Mouse (Mus musculus) spleen, adult 2 months (tissue): ENCODE measurements around the gene Cdh26.

Source experiments
- CTCF ChIP-seq: fragments of 200-500 bp; IDR thresholded peaks from 2 replicates; pipeline ENCODE4 v1.5.1; 2011; ENCODE audit warnings: mild to moderate bottlenecking, inconsistent platforms; ENCODE audit not compliant: insufficient read depth, insufficient read length, insufficient replicate concordance; ENCODE audit errors: extremely low read depth
- POLR2A ChIP-seq: fragments of 200-500 bp; IDR thresholded peaks from 2 replicates; pipeline ENCODE4 v1.6.1; 2011; ENCODE audit warnings: low read depth, low read length, inconsistent platforms

DNA sequence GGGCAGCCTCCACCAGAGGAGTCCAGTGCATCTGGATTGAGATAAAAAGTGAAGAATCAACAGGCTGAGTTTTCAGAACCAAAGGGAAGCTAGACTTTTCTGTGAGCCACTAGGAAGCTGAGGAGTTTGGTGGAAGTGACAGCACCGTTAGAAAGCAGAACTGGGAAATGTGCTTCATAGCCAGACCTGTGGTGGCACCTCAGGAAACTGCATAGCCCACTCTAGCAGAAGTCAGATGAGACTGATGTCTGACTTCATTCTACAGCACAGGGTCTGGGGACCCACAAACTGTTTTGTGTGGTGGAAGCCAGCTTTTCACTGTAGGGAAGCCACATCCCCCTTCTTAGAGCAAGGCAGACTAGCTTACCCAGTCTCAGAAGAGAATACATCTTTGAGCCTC lies 67.6 kb downstream of the Cdh26 start:
- TF ChIP-seq CTCF (no peak), POLR2A (no peak)
